Mouse (Mus musculus) frontal cortex, postnatal 36 days (tissue): Measurements from ENCODE around the gene Rab5a.
"Not testable (repeated sequence)": the region's sequence is repeated elsewhere in the genome, so short reads cannot be mapped to it uniquely, and the experiment has no call there.

Experiments used
- DNase-seq, 2 experiments: peaks; one replicate each; pipeline ENCODE4 v3.0.0; 2022; ENCODE audit warnings: low spot score in 2 of 2

Rab5a gene

DNA sequence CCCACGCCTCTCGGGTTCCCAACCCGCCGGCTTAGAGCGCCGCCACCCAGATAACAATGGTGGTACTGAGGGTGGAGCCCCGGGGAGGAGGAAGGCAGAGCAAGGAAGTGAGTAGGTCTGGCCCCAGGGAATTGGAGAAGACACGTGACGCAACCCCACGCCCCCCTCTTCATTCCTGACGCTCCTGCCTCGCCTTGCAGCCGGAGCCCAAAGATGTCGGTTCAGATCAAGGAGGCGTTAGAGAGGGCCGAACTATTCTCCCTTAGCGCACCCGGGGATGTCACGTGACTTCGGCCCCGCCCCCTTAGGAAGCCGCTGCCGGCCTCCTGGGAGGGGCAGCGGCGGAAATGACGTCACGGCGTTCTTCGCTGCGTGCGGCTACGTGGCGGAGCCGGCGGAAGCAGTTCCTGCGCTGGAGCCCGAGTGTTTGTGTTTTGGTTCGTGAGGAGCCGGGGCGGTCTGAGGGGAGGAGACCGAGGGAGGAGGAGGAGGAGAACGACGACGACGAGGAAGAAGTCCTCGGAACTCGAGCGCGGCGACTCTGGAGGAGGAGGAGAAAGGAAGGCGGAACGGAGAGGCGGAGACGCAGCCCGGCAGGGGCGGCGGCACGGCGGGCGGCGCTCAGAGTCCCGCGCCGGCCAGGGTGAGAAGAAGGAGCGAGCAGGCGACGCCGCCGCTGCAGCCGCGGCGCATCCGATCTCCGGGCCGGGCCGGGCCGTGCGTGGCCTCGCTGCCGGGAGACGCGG is at the start of gene Rab5a:
TSS of gene Rab5a (plus strand) at position 377 of the 746 bp plus-strand sequence.
- DNase-seq, result peak; percentile 99

DNA sequence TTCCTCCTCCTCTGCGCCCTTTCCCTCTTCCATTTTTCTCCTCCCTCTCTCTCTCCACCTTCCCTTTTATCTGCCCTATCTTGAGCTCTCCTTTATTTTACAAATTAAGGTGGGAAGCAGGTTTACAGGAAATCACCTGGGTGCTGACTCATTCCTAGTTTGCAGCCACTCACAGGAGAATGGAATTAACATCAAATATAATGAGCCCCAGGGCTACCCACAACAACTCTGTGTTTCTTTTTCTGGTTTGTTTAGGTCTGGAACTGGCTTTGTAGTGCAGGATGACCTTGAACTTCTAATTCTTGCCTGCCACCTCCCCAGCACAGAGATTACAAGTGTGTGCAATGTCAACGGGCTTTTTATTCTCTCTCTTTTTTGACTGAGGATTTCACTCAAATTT is 22.9 kb upstream of the Rab5a start:
- DNase-seq, result no peak

DNA sequence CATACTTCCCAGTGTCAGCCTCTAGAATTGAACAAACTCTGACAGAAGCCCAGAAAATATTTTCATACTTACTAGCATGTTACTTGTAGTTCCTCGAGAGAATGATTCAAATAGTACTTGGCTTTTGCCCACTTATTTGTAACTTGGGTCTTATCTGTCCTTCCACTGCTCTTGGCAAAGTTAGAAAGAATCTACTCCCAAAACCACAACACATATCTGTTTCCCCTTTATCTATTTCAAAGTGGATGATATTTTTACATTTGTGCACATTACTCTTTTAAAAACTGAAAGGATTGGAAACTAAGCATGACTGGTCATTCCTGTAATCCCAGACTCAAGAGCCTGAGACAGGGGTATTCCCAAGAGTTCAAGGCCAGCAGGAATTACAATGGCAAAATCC is 22.3 kb upstream of the Rab5a start:
- no peak for DNase-seq

GRCm38 (mm10) chr17:53462603-53463495 is 16.2 kb upstream of the Rab5a start, which contains the start of gene Efhb:
TSS of gene Efhb (minus strand) at chr17:53463321.
- peak; percentile 24 to 46 for DNase-seq

- no peak for DNase-seq
Observed at GRCm38 (mm10) chr17:53463496-53463840, 15.6 kb upstream of the Rab5a start.

GRCm38 (mm10) chr17:53465569-53465968 is 13.5 kb upstream of the Rab5a start:
- DNase-seq, result no peak

DNA sequence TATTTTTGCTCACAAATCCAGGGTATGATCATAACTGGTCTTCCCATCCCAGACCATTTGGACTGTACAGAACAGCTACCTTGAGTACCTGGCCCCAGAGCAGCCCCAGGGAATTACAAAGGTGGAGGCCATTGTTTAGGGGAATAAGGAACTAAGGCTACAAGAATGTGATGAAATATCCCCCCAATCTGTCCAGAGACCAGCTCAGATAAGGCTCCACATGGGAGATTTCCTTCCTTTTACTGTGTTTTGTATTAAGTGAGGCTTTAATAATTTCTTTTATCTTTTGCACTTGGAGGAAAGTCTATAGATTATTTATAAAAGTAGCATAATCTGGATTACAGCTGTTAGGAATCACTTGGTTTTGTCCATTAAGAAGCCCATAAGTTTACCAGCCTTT is 10.3 kb upstream of the Rab5a start:
- DNase-seq, result no peak

DNA sequence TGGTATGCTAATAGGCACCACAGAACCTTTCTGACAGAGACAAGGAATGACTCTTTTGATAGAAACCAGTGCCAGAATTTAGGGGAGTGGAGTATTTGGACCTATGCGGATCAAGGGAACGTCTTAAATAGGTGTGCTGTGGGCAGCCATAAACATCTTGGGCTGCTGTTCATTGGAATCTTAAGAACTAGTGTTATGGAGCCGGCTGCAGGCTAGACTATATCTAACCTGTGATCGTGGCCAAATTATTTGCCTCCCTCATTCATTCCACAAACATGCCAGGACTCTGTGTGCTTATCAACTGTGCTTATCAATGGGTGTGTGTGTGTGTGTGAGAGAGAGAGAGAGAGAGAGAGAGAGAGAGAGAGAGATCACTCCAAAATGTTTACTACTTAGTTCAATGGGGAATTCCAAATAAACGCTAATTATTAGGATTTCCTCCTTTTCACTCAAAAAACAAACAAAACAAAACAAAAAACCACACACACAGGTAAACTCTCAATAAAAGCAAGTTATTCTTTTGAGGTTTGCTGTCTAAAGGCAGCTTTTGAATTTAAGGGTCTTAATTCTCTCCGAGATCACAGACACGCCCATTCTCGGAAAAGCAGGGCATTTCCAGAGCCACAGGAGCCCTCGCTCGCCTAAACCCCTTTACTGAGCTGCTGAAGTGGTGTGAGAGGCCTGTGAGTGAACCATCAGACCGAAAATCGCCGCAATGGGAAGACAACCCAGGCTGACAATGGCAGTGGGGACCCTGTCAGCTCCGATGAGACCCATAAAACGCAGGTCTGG is 772 bp upstream of the Rab5a start:
- no peak for DNase-seq

GRCm38 (mm10) chr17:53479604-53480041 is 589 bp downstream of the Rab5a start:
- peak; percentile 52 to 61 for DNase-seq

GRCm38 (mm10) chr17:53480433-53480832 is 1.4 kb downstream of the Rab5a start:
- DNase-seq, result no peak

DNA sequence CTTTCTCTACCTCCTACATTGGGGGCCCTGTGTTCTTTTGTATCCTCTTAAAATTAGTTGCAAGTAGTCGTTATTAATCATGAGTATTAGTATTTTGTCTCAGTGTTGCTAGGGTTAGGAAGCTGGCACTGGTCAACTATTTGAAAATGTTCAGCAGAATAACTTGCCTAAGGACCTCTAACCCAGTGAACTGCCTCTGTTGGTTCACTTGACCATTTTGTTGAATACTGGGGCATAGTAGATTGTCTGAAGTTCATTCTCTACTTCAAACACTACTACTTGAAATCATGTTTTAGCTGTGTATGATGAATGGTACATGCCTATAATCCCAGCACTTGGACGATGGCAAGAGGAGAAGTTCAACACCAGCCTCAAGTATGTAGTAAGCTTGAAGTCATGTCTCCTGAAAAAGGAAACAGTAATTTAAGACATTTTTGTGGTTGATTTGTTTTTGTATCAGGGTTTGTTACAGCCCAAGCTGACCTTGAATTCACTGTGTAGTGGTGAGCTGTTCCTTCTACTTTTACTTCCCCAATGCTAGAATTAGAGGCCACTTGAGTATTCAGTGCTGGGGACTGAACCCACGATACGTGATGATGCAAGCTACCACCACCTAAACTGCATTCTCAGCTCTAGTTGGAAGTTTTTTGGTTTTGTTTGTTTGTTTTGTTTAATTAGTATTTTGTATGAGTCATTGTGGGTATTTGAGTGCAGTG is 9.4 kb downstream of the Rab5a start:
- no peak for DNase-seq

DNA sequence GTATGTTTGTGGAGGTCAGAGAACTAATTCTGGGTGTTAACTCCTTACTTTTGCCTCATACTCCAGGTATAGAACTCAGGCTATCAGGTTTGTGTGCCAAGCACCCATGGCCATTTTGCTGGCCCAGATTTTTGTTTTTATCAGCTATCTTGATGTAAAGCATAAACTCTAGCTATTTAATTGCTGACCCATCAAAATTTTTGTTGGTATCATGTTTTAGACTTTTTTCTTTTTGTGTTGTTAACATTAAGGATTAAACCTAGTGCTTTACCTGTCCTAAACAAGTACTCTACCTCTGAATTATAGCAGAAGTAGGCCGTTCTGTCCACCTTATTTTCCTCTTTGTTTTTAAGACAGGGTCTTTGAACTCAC is 10.0 kb downstream of the Rab5a start:
- DNase-seq, result no peak

DNA sequence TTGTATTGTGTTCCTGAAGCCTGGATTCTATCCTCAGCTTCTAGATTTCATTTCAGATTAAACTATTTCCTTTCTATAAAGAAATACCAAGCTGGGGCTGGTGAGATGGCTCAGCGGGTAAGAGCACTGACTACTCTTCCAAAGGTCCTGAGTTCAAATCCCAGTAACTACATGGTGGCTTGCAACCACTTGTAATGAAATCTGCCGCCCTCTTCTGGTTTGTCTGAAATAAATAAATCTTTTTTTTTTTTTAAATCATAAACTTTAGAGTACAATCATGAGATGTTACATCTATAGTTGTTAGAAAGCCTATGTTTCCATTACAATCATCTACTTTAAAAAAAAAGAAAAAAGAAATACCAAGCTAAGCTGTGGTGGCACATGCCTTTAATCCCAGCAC is 23.9 kb downstream of the Rab5a start:
- no peak for DNase-seq

GRCm38 (mm10) chr17:53512311-53512951 is 33.4 kb downstream of the Rab5a start:
- DNase-seq, result peak in 1 of 2 experiments; percentile 6

DNA sequence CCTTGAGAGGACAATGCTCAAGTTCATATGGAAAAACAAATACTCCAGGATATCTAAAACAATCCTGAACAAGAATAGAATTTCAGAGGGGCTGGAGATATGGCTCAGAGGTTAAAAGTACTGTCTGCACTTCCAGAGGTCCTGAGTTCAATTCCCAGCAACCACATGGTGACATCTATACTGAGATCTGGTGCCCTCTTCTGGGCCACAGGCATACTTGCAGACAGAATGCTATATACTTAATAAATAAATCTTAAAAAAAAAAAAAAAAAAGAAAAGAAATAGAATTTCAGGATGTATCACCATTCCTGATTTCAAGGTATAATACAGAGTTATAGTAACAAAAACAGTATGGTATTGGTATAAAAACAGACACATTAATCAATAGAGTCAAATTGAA is 40.3 kb downstream of the Rab5a start:
- DNase-seq, result no peak

- no peak for DNase-seq
Observed at GRCm38 (mm10) chr17:53520509-53520908, 41.5 kb downstream of the Rab5a start.

- no peak for DNase-seq
Observed at GRCm38 (mm10) chr17:53528034-53528433, 49.0 kb downstream of the Rab5a start.

GRCm38 (mm10) chr17:53531160-53531559 is 52.1 kb downstream of the Rab5a start:
- no peak for DNase-seq

DNA sequence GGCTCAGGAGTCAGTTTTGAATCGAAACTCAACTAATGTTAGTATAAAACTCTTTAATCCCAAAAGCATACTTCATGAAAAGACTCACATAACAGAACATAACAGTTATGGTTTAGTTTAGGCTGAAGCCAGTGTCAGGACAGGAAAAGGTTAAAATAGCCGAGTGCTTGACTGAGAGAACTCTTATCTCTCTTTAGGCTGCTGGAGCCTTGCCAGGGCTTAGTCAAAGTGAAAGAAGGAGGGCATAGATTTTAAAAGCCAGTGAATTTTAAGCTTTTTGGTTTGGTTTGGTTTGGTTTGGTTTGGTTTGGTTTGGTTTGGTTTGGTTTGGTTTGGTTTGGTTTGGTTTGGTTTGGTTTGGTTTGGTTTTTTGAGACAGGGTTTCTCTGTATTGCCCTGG is 53.4 kb downstream of the Rab5a start:
- DNase-seq, result no peak

GRCm38 (mm10) chr17:53539351-53539750 is 60.3 kb downstream of the Rab5a start, which contains the start of gene Pp2d1:
TSS of gene Pp2d1 (minus strand) at chr17:53539451.
- not testable (repeated sequence) for DNase-seq

DNA sequence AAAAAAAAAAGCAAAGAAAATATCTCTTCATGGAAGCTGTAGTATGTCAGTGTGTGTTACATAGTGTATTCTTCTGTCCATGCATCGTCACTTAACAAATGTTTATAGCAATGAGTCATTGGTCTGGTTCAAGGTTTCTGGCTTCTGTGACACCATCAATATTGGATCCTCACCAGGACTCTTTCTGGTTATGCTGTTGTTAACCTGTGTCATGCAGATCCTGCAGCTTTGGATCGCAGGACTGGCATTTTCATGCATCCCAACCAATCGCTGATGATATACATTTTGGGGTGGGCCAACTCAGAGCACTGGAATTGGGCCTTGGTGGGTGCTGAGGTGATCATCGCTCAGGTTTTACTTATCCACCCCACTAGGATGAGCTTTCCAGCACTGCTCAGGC is 63.5 kb downstream of the Rab5a start:
- no peak for DNase-seq
